Mouse (Mus musculus) hindbrain, embryonic 13.5 days (tissue): ENCODE results near the gene Astn2. TPM values are rescaled to one million over a fixed set of nuclear protein-coding genes. Genes with fewer than 3 reads are reported as not detected.

ENCODE experiments used
- ATAC-seq: fragments of 200-750 bp; cut with Nextera tagmentation; 2 replicates; pipeline ENCODE4 v1.8.0; 2017; ENCODE audit warnings: moderate TSS enrichment; ENCODE audit not compliant: low FRiP score
- H3K27ac ChIP-seq: fragments of 300-500 bp; sonication (generic); 2 replicates; pipeline ENCODE4 v1.5.1; 2015; ENCODE audit warnings: inconsistent platforms, mild to moderate bottlenecking, moderate library complexity
- H3K27me3 ChIP-seq: fragments of 300-500 bp; sonication (generic); 2 replicates; pipeline ENCODE4 v1.6.1; 2015; ENCODE audit warnings: mild to moderate bottlenecking, inconsistent platforms
- H3K36me3 ChIP-seq: fragments of 300-500 bp; sonication (generic); 2 replicates; pipeline ENCODE4 v1.6.1; 2015; ENCODE audit warnings: mild to moderate bottlenecking, inconsistent platforms
- H3K4me1 ChIP-seq: fragments of 300-500 bp; sonication (generic); replicated peaks from 2 replicates; pipeline ENCODE4 v1.6.1; 2015; ENCODE audit warnings: inconsistent platforms
- H3K4me2 ChIP-seq: fragments of 300-500 bp; sonication (generic); 2 replicates; pipeline ENCODE4 v1.6.1; 2015; ENCODE audit warnings: inconsistent platforms, mild to moderate bottlenecking, moderate library complexity
- H3K4me3 ChIP-seq: fragments of 300-500 bp; sonication (generic); 2 replicates; pipeline ENCODE4 v1.5.1; 2015; ENCODE audit warnings: mild to moderate bottlenecking, inconsistent platforms
- H3K9ac ChIP-seq: fragments of 300-500 bp; sonication (generic); 2 replicates; pipeline ENCODE4 v1.6.1; 2015; ENCODE audit warnings: mild to moderate bottlenecking, inconsistent platforms
- H3K9me3 ChIP-seq: fragments of 300-500 bp; sonication (generic); 2 replicates; pipeline ENCODE4 v1.6.1; 2016; ENCODE audit warnings: inconsistent platforms
- WGBS: fragments of 180-500 bp; shearing (Covaris S2); methylation state at CpG from one replicate; pipeline ENCODE4 v1.1.7; 2015; 5-methylcytosine and 5-hydroxymethylcytosine counted together
- polyA plus RNA-seq: library from polyadenylated mRNA; unstranded; fragments of >200 nt; fragmentation: Nextera tagmentation; extraction: Ambion mirVana; gene quantifications from 2 replicates; pipeline ENCODE4 v1.2.1, GENCODE M21; 2015

Astn2 gene
- polyA plus RNA-seq, 1 experiment from 2014 or later = 2.9 TPM

DNA sequence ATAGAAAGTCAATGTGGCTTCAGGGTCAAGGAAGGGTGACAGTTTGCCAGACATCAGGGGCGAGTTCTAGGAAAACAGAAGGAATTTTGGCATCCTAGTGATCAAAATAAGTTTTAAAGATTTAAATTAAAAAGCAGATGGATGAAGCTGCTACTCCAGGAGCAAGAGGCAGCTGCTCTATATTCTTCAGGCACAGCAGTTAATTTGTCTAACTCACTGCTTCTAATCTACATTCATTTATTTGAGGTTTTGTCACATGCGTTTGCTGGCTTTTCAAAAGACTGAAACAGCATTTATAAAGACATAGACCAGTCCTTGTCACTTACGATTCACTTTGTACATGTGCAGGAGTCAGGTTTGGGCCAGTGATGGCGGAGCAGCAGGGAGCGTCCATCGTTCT lies 98.0 kb downstream of the Astn2 start:
- H3K4me1 ChIP-seq = peaks cover 10% of the 10 kb centered on the region
- H3K36me3 ChIP-seq = no peaks in the 10 kb centered on the region
- no peak overlapping the region for H3K9ac ChIP-seq
- WGBS = 54% methylated on average over 6 of the region's 6 CpGs
- no peak overlapping the region for H3K27ac ChIP-seq
- no peak overlapping the region for H3K4me2 ChIP-seq
- no peaks in the 10 kb centered on the region for H3K9me3 ChIP-seq
- no peaks in the 10 kb centered on the region for H3K27me3 ChIP-seq
- no peak for ATAC-seq
- no peak overlapping the region for H3K4me3 ChIP-seq

DNA sequence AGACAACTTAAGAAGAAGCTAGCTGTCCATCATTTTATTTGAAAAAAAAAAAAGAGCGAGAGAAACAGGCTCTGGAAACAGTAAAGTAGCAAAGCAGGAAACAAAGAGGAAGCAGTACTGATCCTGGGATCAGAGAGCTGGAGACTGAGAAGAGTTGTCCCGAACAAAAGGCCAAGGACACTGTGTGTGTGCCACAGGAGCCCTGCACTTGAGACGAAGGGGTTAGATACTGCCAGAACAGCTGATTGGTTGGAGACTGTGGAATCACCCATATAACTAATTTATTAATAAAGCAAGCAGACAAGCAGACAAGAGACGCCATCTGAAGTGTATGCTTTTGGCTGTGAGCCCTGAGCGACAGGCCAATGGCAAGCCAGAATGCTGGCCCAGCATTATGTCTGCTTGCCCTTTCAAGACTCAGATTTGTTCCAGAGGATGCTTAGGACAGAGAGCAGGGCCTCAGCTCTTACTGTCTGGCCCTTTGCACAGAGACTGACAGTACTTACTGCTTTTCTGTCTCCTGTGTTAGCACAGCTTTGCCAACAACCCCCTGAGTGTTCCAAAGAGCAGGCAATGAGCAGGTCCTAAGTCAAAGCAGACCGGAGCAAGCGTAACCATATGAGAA lies 101.6 kb downstream of the Astn2 start:
- peak overlapping the region; percentile 50; the same call in 1 of the 2 replicates for H3K27ac ChIP-seq
- ATAC-seq = peak; percentile 53; the same call in 1 of the 2 replicates

DNA sequence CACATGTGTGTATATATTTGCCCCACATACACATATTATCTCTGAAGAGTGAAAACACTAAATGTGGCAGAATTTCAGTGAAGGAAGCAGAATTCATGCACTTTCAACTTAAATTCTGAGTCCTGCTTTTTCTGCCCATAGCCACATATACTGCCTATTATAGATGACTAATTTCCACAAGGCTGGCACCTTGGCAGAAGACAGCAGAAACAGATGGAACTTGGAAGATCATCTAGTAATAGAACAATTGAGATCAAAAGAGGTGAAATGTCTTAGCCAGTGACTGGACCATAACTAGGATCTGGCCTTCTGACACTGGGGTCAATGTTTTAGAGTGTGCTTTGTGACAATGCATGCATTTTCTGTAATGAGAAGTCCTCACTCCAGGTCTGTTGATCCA lies 119.4 kb downstream of the Astn2 start:
- H3K4me2 ChIP-seq = no peak overlapping the region
- H3K4me1 ChIP-seq = peaks cover 15% of the 10 kb centered on the region
- H3K36me3 ChIP-seq = no peaks in the 10 kb centered on the region
- ATAC-seq = no peak
- no peaks in the 10 kb centered on the region for H3K9me3 ChIP-seq
- H3K27me3 ChIP-seq = no peaks in the 10 kb centered on the region
- H3K9ac ChIP-seq = no peak overlapping the region
- H3K27ac ChIP-seq = no peak overlapping the region
- H3K4me3 ChIP-seq = no peak overlapping the region

More for the DNA sequence above, 101.6 kb downstream of the Astn2 start:
- Histone ChIP-seq H3K9me3 (no peaks in the 10 kb centered on the region), H3K4me1 (peaks cover 10% of the 10 kb centered on the region), H3K36me3 (no peaks in the 10 kb centered on the region), H3K27me3 (no peaks in the 10 kb centered on the region), H3K4me3 (no peak overlapping the region), H3K9ac (0 out of 2 replicates have a peak overlapping the region, but pooled peaks have one; percentile 1), H3K4me2 (no peak overlapping the region)
- WGBS = 72% methylated on average over 7 of the region's 7 CpGs

DNA sequence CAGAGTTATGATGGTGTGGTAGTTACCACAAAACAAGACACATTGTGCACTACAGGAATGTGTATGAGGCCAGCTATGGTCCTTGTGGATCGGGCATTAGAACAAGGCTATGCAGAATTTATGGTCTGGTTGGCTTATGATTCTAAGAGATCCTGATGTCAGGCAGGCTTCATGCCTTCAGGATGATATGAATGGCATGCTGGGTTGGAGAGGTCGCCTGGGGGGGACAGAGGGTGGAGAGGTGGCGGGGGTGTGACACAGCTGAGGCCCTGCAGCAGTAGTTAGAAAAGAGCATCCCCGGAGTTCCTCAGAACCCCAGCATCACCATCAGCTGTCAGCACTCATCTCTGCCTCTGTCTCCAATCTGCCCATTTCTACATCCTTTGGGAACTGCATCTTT lies 128.3 kb downstream of the Astn2 start:
- WGBS = 64% methylated on average over 4 of the region's 4 CpGs
- H3K36me3 ChIP-seq = no peaks in the 10 kb centered on the region
- H3K4me2 ChIP-seq = no peak overlapping the region
- H3K9me3 ChIP-seq = no peaks in the 10 kb centered on the region
- H3K27ac ChIP-seq = no peak overlapping the region
- no peak overlapping the region for H3K4me3 ChIP-seq
- no peak overlapping the region for H3K9ac ChIP-seq
- ATAC-seq = no peak
- H3K27me3 ChIP-seq = no peaks in the 10 kb centered on the region
- peaks cover 11% of the 10 kb centered on the region for H3K4me1 ChIP-seq

DNA sequence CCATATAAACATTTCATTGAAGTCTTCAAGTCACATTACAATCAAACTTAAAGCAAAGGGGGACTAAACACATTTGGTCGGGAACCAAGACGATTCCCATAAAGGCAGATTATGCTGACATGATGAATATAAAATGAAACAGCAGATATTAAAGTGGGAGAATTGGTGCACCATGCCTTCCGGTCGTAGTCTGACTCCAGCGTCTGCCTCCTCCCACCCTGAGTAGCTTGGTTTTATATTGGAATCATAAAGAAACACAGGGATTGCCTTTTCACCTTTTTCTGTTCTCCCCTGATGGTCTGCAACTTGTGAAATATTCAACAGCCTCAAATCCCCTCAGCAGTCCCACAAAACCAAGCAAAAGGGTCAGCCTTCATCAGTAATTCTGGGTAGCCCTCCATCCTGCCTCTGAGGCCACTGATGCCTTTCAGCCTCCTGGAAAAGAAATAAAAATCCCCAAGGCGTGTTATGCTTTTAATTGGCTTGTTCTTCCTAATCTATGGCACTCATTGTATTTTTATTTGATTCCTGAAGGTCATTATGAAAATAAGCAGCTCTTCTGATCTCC lies 132.8 kb downstream of the Astn2 start:
- 72% methylated on average over 6 of the region's 6 CpGs for WGBS
- Histone ChIP-seq H3K9me3 (no peaks in the 10 kb centered on the region), H3K27me3 (no peaks in the 10 kb centered on the region), H3K9ac (no peak overlapping the region), H3K4me2 (no peak overlapping the region), H3K4me3 (no peak overlapping the region), H3K27ac (no peak overlapping the region), H3K4me1 (peaks cover 5% of the 10 kb centered on the region), H3K36me3 (no peaks in the 10 kb centered on the region)
- no peak for ATAC-seq

DNA sequence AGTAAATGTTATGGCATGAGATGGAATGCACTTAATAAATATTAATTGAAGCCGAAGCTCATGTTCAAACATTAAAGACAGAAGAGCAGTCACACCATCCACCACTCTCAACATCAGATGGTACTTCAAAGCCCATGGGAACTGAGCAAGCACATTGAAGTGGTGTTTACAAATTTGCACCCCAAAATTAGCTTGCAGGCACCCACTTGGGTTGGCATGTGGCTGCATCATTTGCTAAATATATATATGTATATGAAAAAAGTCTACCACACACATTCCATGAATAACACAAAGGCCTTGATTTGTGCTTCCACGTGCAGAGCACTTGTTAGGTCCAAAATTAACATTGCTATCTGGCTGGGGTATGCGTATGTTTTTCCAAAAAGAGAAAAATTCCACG lies 140.4 kb downstream of the Astn2 start:
- 84% methylated on average over 4 of the region's 4 CpGs for WGBS
- H3K36me3 ChIP-seq = no peaks in the 10 kb centered on the region

DNA sequence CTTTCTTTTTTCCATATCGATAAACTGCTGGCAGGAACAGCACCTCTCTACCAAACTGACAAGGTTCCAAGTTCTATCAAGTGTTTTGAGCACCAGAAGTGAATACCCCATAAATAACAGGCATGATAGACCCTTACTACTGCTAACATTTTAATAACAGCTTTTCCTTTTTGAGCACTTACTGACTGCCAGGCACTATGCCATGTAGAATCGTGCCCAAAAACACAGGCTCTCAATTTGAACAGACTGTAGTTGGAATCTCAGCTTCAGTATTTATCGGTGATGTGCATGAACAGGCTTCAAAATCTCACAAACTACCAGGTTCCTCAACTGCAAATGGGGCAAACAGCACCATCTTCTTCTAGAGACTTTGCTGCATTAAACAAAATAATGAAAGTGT lies 143.1 kb downstream of the Astn2 start:
- H3K27me3 ChIP-seq = no peaks in the 10 kb centered on the region
- no peak overlapping the region for H3K4me3 ChIP-seq
- ATAC-seq = no peak
- H3K9me3 ChIP-seq = no peaks in the 10 kb centered on the region
- H3K4me2 ChIP-seq = no peak overlapping the region
- no peak overlapping the region for H3K27ac ChIP-seq
- WGBS = 91% methylated on average over 3 of the region's 3 CpGs
- H3K9ac ChIP-seq = no peak overlapping the region
- H3K4me1 ChIP-seq = no peaks in the 10 kb centered on the region
- no peaks in the 10 kb centered on the region for H3K36me3 ChIP-seq

More for the DNA sequence above, 140.4 kb downstream of the Astn2 start:
- Histone ChIP-seq H3K9ac (no peak overlapping the region), H3K27ac (no peak overlapping the region), H3K4me3 (no peak overlapping the region), H3K4me2 (no peak overlapping the region), H3K9me3 (no peaks in the 10 kb centered on the region), H3K4me1 (no peaks in the 10 kb centered on the region), H3K27me3 (no peaks in the 10 kb centered on the region)
- no peak for ATAC-seq

DNA sequence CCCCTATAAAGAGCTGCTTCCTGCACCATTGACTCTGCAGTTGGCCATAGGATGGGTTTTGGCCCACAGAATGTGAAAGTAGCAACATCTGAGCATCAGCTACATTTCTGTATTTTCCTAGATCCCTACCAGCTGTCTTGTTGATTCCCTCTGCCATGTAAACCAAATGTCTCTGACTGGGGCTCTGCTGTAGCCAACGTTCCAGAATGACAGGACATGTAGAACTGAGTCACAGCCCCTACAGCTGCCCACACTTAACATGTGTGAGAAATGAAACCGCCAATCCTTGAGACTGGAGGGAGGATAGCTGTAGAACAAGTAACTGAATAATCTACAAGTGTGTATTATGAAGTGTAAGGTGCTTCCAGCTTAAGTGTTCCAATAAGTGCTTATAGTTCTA lies 145.5 kb downstream of the Astn2 start:
- no peaks in the 10 kb centered on the region for H3K27me3 ChIP-seq
- no peak overlapping the region for H3K27ac ChIP-seq
- H3K9me3 ChIP-seq = no peaks in the 10 kb centered on the region
- H3K4me1 ChIP-seq = 0 out of 2 replicates have a peak, but pooled peaks cover 2% of the 10 kb centered on the region
- 91% methylated on average over 2 of the region's 2 CpGs for WGBS
- H3K4me2 ChIP-seq = no peak overlapping the region
- H3K4me3 ChIP-seq = no peak overlapping the region
- ATAC-seq = no peak
- no peaks in the 10 kb centered on the region for H3K36me3 ChIP-seq
- no peak overlapping the region for H3K9ac ChIP-seq

DNA sequence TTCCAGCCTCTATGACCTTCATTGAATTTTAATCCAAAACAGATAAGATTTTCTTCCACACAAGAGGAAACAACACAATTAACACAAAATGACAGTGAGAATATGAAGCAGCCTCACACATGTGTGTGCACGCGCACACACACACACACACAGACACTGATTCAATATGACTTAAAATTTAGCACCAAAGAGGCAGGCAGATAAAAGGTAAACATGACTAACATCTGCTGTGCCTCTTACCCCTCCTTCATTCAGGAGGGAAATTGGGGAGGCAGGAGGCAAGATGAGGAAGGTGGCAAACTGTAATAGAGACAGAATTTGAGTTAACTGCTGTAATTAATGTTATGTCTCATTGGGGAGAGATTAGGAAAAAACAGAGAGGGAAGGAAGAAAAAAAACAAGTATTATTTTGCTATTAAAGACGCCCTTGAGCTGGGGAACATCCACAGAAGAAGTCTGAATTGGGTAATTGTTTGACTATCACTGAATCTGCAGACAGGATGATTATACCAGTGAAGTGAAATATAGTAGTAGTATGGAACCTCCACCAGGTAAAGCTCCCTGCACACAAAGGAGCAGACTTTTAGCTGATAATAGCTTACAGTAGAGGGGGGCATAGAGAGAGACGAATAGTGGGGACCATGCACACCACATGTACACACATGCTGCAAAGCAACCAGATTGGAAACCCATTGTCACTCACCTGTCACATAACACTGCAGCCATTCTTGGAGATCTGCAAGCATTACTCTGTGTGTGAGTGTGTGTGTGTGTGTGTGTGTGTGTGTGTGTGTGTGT lies 149.5 kb downstream of the Astn2 start:
- H3K4me2 ChIP-seq = no peak overlapping the region
- no peak overlapping the region for H3K4me3 ChIP-seq
- H3K9me3 ChIP-seq = no peaks in the 10 kb centered on the region
- H3K27ac ChIP-seq = peak overlapping the region; percentile 4; the same call in 1 of the 2 replicates
- H3K36me3 ChIP-seq = no peaks in the 10 kb centered on the region
- 78% methylated on average over 4 of the region's 4 CpGs for WGBS
- H3K4me1 ChIP-seq = 0 out of 2 replicates have a peak, but pooled peaks cover 2% of the 10 kb centered on the region
- H3K9ac ChIP-seq = no peak overlapping the region
- H3K27me3 ChIP-seq = no peaks in the 10 kb centered on the region
- ATAC-seq = no peak

DNA sequence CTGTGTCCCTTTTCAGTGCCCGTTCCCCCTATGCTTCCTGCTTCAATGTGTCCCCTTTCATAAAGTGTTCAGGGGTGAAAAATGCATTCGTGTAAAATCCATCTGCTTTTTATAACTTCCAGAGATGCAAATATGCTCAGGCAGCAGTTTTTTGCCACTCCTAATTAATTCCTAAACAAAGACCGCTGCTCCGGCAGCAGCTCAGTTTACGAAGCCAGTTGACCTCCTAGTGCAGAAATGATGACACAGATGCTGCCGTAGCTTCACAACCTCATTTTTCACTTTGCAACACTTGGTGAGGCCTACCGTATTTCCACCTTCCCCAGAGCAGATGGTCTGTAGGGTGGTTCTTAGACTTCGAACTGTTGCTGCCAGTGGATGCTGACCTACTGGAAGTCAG lies 155.9 kb downstream of the Astn2 start:
- no peak overlapping the region for H3K4me2 ChIP-seq
- H3K4me1 ChIP-seq = peaks cover 7% of the 10 kb centered on the region
- H3K4me3 ChIP-seq = no peak overlapping the region
- H3K27ac ChIP-seq = no peak overlapping the region
- no peak overlapping the region for H3K9ac ChIP-seq
- ATAC-seq = no peak
- no peaks in the 10 kb centered on the region for H3K27me3 ChIP-seq
- WGBS = 51% methylated on average over 8 of the region's 8 CpGs
- no peaks in the 10 kb centered on the region for H3K9me3 ChIP-seq
- H3K36me3 ChIP-seq = no peaks in the 10 kb centered on the region

DNA sequence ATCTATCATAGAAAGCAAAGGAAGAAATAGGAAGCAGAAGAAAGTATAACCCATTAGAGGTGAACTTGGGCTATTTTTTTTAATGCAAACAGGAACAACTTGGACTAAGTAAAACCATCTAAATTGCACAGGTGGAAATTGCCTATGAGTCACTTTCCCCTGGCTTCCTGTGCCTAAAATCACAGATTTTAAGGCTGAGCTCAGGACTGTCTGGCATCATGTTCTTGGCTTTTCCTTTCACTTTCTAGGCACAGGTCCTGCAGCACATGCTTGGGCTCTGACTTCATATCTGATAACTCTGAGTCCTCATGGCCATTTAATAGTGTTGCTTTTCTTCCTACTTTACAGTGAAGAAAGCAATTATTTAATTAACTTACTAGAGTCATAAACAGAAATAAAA lies 161.7 kb downstream of the Astn2 start:
- Histone ChIP-seq H3K4me3 (no peak overlapping the region), H3K4me2 (no peak overlapping the region), H3K27me3 (no peaks in the 10 kb centered on the region), H3K4me1 (no peaks in the 10 kb centered on the region), H3K9me3 (no peaks in the 10 kb centered on the region), H3K36me3 (no peaks in the 10 kb centered on the region), H3K9ac (no peak overlapping the region), H3K27ac (no peak overlapping the region)
- ATAC-seq = no peak

DNA sequence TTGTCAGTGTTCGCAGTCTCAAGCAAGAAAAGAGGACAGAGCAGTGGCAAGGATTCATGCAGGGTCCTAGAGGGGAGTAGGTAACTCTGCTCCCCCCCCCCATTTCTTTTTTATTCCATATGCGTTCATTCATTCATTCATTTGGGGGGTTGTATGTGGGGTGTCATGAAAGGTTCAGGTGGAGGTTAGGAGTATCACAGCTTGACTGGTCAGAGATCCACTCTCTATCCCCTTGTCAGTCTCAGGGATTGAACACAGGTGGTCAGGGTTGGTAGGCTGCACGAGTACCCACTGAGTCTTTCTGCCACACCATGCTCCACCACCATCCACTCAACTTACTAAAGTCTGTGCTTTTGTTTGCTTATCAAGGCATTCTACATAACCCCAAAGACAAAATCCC lies 171.6 kb downstream of the Astn2 start:
- Histone ChIP-seq H3K4me3 (no peak overlapping the region), H3K27me3 (no peaks in the 10 kb centered on the region), H3K4me2 (no peak overlapping the region), H3K9ac (no peak overlapping the region), H3K27ac (peak overlapping the region; percentile 58), H3K36me3 (no peaks in the 10 kb centered on the region), H3K4me1 (peaks cover 22% of the 10 kb centered on the region), H3K9me3 (no peaks in the 10 kb centered on the region)
- ATAC-seq = peak; percentile 67; the same call in 1 of the 2 replicates
- 86% methylated on average over 3 of the region's 3 CpGs for WGBS
